In the genomic region with DNA sequence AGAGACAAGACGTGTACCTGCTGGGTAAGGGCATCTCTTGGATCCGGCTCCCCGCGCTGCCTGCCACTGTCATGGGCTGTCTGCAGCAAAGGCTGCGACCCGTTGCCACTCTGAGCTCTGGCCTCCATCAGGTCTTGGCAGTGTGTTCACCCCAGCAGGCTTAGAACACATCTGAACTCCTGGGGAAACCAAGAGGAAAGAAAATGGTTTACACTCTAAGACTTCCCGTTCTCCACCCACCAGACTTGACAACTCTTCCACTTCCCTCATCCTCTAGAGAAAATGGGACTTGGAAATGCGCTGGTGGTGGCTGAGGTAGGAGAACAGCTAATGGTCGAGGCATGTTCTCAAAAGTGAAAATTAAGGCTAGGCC, we compare ENCODE assay signal across 8 mouse cellular contexts. TPM values are rescaled to one million over a fixed set of nuclear protein-coding genes. Genes with fewer than 3 reads are reported as not detected.
A peak's percentile ranks its signal among the peaks of the same experiment; 100 is the strongest.
DNase-seq lines count a peak whose midpoint lies in the region; ATAC-seq and TF ChIP-seq lines count a peak whose summit lies in the region.

No protein-coding gene starts in this region.

- H3K27me3 ChIP-seq in kidney, postnatal 0 days (ENCODE audit: insufficient read depth, low read length): no peaks in the 10 kb centered on the region

- peaks cover 51% of the 10 kb centered on the region for H3K79me2 ChIP-seq in macrophage (ENCODE audit: inconsistent target)

- no peak for ATAC-seq in kidney, postnatal 0 days (replicated peaks; ENCODE audit: low FRiP score, low read depth)

- TF ChIP-seq CTCF in kidney, postnatal 0 days (IDR thresholded peaks at IDR 0.05; ENCODE audit: low read depth): no peak

- DNase-seq in adrenal gland, postnatal 14 days: peak; percentile 51
- DNase-seq in adrenal gland, adult 2 months: no peak
- peak; percentile 16 for DNase-seq in ovary, postnatal 10 days (ENCODE audit: low spot score)
- DNase-seq in ovary, postnatal 14 days (ENCODE audit: low spot score): no peak
- peak; percentile 22 to 26 for DNase-seq in frontal cortex, postnatal 25 days (ENCODE audit: low spot score in 2 of 2)
- peak; percentile 64 for DNase-seq in kidney, postnatal 0 days (ENCODE audit: low spot score)
- DNase-seq in spleen, adult 18-20 months: no peak

- peak overlapping the region; percentile 97 for H3K4me3 ChIP-seq in kidney, postnatal 0 days (replicated peaks; ENCODE audit: low read depth, low read length)
- H3K4me3 ChIP-seq in macrophage (ENCODE audit: inconsistent target): peak overlapping the region; percentile 98

- H3K4me2 ChIP-seq in kidney, postnatal 0 days (ENCODE audit: low read length): peak overlapping the region; percentile 88

- peaks cover 17% of the 10 kb centered on the region for H3K4me1 ChIP-seq in kidney, postnatal 0 days (replicated peaks; ENCODE audit: insufficient read depth, low read length)

- H3K9me3 ChIP-seq in kidney, postnatal 0 days (replicated peaks; ENCODE audit: low read length): no peaks in the 10 kb centered on the region

- WGBS in kidney, postnatal 0 days: 10% methylated on average over 9 of the region's 9 CpGs
- 59% methylated on average over 9 of the region's 9 CpGs for WGBS in macrophage (ENCODE audit: missing documents)

- H3K9ac ChIP-seq in kidney, postnatal 0 days (ENCODE audit: low read depth, low read length): peak overlapping the region; percentile 96

- peak overlapping the region; percentile 61 for H3K27ac ChIP-seq in kidney, postnatal 0 days
- 0 out of 2 replicates have a peak overlapping the region, but pooled peaks have one; percentile 92 for H3K27ac ChIP-seq in macrophage

- H3K36me3 ChIP-seq in kidney, postnatal 0 days (ENCODE audit: insufficient read depth, low read length): peaks cover 12% of the 10 kb centered on the region; the same call in 1 of the 2 replicates
- H3K36me3 ChIP-seq in macrophage (ENCODE audit: inconsistent target): no peaks in the 10 kb centered on the region

RNA-seq across cellular contexts. Expression of a gene that starts 3.0 kb away (rescaled TPM):
- total RNA-seq in adrenal gland, postnatal 14 days (2021): 36.8 and 38.0 TPM in 2 replicates
- total RNA-seq in adrenal gland, adult 2 months (2021): 10 to 100 TPM; 31.3 to 40.0 TPM
- polyA plus RNA-seq in adrenal gland, adult 2 months (2012; rRNA removed): 11.7 and 12.7 TPM in 2 replicates
- polyA plus RNA-seq in kidney, postnatal 0 days (2015; fragmentation: Nextera tagmentation; extraction: Ambion mirVana): 85.5 and 91.0 TPM in 2 replicates
- 10 to 100 TPM in 1 of 26 experiments, 1 to 10 TPM in 25; 1.1 to 13.1 (median 3.9) TPM for total RNA-seq in macrophage (2018; cell fraction: chromatin; rRNA removed)
- total RNA-seq in macrophage (2018; cell fraction: cytosol; rRNA removed): 10 to 100 TPM in 3 of 26 experiments, 1 to 10 TPM in 23; 1.3 to 14.4 (median 4.5) TPM
- 10 to 100 TPM in 7 of 26 experiments, 1 to 10 TPM in 19; 3.2 to 23.0 (median 5.9) TPM for total RNA-seq in macrophage (2018; cell fraction: nucleus; rRNA removed)
- 2.3 to 14.3 TPM (median 3.0 TPM) in 3 replicates for polyA plus RNA-seq in macrophage (2018)

Comparison
In these comparisons a context has a peak if more than half of its experiments do, and no peak if none do; other contexts are left out.
1. DNase-seq: peak in adrenal gland, postnatal 14 days (single experiment), ovary, postnatal 10 days (single experiment), frontal cortex, postnatal 25 days (2 of 2) and kidney, postnatal 0 days (single experiment); none in adrenal gland, adult 2 months (single experiment), ovary, postnatal 14 days (single experiment) and spleen, adult 18-20 months (0 of 2).